Mouse (Mus musculus) spleen, adult 18-20 months (tissue): Measurements from ENCODE around the gene Cyp4v3.

ENCODE experiments used
- DNase-seq, 2 experiments: peaks; one replicate each; pipeline ENCODE4 v3.0.0; 2022; ENCODE audit warnings: mixed read lengths in 2 of 2

Cyp4v3 gene

DNA sequence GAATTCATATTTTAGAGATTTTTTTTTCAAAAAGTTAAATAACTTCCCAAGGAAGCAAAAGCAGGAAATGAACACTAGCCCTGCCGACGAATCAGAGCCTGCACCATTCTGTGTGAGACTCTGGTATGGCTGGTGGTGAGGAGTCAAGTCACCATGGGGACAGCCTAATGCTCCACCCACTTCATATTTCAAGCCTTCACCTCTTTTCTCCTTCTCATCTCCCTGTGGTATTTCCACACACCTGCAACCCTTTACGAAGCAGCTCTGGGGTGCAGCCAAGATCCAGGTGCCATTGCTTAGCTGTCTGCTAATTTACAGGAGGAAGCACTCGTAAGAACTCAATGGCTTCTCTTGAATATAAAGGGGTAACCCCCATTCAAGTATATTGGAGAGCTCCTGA is 22.0 kb downstream of the Cyp4v3 start:
- no peak for DNase-seq

GRCm38 (mm10) chr8:45308366-45308765 is 24.6 kb downstream of the Cyp4v3 start, which contains the start of gene Gm45753:
Gene Gm45753, minus strand, starts transcription at chr8:45308466.
- DNase-seq = no peak

GRCm38 (mm10) chr8:45305479-45305878 is 27.5 kb downstream of the Cyp4v3 start:
- DNase-seq = no peak

DNA sequence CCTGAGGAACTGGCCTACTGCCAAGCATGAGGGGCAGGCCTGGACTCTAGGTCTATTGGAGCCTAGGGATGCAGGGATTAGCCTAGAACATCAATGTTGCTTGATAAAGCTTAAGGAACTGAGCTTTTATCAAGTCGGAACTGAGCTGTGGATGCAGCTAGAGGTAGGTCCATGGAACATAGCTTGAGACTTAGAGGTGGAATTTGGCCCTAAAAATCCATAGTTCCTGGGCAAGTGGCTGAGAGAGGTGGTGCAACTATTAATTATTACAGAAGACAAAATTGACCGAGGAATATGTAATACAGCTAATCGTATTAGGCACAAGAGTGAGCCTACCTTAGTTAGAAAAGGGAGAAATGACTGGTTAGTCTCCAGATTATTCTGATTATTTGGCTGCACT is 28.7 kb downstream of the Cyp4v3 start:
- no peak for DNase-seq

DNA sequence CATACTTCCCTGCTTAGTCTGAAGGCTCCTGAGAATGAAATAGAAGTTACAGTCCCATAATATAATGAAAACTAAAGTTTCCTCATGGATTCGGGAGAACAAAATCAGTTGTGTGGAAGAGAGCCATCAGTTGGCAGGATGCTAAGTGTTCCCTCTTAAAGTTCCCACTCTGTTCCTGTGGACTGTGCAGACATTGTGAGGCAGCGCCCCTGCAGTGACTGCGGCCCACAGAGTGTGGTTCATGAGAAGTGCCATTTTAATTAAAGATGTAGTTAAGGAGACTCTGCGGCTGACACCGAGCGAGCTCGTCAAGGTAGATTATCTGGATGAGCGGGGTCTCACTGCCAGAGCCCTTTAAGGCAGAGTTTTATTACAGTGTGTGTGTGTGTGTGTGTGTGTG is 30.6 kb downstream of the Cyp4v3 start:
- no peak for DNase-seq

DNA sequence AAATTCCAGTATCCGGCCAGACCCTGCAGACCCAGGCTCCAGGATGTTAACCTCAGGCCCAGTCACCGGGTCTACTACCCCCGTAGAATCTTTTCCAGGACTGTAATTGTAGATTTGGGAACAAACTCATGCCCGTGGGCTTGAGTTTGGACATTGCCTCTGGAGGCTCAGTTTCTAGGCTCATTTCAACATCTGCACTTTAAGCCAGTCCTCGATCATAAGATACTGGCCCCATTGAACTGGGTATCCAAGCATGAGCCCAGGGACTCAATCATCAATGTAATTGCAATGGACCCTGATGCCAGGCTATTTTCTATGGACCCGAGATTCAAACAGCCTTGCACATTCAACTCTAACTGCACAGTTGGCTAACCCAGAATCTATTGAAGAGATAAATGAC is 37.7 kb downstream of the Cyp4v3 start:
- DNase-seq = no peak

GRCm38 (mm10) chr8:45294687-45295086 is 38.3 kb downstream of the Cyp4v3 start, which contains the start of gene Klkb1:
Gene Klkb1, minus strand, starts transcription at chr8:45294859.
- DNase-seq = no peak

DNA sequence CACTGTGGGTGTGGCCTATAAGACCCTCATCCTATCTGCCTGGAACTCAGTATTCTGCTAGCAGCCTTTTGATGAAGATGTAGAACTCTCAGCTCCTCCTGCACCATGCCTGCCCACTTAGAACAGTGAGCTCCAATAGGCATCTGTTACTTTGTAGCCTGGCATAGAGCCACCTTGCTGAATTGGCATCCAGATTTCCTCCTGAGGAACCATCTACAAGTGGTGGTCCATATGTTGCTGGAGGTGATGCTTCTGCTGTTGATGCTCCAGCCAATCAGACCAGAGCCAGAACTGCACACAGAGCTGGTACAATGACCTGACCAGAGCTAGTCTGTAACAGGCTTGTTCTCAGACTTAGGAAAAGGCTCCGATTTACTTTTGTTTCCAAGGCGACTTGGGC is 41.2 kb downstream of the Cyp4v3 start:
- DNase-seq = no peak

GRCm38 (mm10) chr8:45281630-45282029 is 51.4 kb downstream of the Cyp4v3 start:
- DNase-seq = no peak

DNA sequence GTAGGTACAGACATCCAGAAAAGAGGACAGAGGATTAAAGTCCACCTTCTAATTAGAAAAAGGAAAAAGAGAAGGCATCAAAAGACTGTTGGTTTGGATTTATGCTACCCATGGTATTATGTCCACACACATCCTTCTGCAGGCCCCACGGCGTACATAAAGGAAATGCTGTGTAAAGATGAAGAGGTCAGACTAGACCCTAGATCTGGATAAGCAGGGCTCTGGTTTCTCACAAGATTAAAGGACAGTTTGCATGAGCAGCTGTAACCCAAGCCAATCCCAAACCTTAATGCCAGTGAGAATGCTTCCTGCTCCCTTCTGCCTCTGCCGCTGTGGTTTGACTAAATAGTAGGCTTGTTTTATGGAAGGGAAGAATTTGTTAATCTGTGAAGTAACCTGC is 55.6 kb downstream of the Cyp4v3 start:
- DNase-seq = no peak

GRCm38 (mm10) chr8:45274317-45274716 is 58.7 kb downstream of the Cyp4v3 start:
- DNase-seq = no peak

DNA sequence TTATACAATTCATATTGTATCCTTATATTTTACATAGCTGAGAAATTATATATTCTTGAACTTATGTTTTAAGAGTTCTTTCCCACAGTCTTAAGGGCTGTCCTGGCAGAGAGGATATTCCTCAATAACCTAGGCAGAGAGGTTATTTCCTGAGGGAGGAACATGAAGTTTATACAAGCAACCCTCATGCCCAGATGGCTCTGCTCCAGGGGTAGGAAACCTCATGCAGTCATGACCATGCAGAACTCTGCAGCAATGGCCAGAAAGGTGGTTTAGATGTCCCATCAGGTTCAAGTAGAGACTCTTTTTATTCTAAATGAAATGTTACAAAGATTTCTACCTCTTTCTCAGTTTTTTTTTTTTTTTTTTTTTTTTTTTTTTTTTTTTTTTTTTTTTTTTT is 64.0 kb downstream of the Cyp4v3 start:
- DNase-seq = no peak

GRCm38 (mm10) chr8:45268485-45268884 is 64.5 kb downstream of the Cyp4v3 start:
- DNase-seq = no peak

- DNase-seq = no peak
Observed at GRCm38 (mm10) chr8:45267611-45268391, 65.2 kb downstream of the Cyp4v3 start.

DNA sequence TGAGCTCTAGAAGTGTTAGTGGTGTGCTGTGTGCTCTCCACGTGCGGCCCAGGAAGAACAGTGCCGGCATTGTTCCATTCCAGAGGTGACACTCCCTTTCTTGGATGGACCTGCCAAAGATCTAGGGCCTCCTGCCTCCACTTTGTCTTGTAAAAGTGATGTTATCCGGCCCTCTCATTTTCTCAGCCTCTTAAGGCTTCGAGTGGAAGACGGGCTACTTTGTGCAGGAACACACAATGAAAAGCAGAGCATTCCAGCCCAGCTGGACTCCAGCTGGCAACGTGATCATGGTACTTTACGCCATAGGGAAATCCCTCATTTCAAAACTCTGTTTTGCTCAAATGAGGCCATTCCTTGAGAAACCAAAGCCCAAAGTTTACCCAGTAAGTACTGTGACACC is 66.0 kb downstream of the Cyp4v3 start:
- no peak for DNase-seq

GRCm38 (mm10) chr8:45264918-45265317 is 68.1 kb downstream of the Cyp4v3 start:
- DNase-seq = no peak

DNA sequence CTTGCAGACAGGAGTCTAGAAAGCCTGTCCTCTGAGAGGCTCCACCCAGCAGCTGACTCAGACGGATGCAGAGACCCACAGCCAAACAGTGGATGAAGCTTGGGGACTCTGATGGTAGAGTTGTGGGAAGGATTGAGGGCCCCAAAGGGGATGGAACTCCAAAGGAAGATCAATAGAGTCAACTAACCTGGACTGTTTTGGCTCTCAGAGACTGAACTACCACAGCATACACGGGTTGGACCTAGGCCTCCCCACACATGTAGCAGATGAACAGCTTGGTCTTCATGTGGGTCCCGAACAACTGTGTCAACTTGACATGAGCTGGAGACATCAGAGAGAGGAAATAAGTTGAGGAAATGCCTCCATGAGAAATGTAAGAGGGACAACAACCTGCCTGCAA is 70.2 kb downstream of the Cyp4v3 start:
- no peak for DNase-seq

DNA sequence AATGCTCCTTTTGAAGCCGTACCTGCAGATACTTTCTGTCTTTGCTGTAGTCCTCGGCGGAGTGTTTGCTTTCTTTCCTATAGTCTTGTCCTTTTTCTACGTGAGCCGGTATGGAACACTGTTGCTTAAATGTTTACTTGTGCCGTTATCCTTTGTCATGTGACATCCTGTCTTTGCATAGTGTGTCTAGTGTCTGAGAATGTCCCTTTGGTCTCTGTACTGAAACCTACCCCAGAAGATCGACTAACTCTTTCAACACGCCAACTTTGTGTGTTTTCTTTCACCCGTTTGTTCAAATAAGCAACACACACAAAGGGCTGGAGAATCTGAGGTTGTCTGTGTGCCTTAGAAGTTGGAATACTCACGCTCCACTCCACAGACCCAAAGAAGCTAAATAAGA is 71.1 kb downstream of the Cyp4v3 start, which contains the start of gene F11:
F11 (minus strand) TSS at position 112 of the 400 bp plus-strand sequence.
- DNase-seq = no peak

- no peak for DNase-seq
Observed at GRCm38 (mm10) chr8:45258421-45258820, 74.6 kb downstream of the Cyp4v3 start.

GRCm38 (mm10) chr8:45255040-45255439 is 78.0 kb downstream of the Cyp4v3 start:
- DNase-seq = no peak
